Mouse (Mus musculus) lung, postnatal 0 days (tissue): ENCODE results near the gene Zfp385b.

Source experiments
- CTCF ChIP-seq: IDR thresholded peaks from 2 replicates; pipeline ENCODE4 v1.5.1; 2016; ENCODE audit warnings: antibody characterized with exemption, mild to moderate bottlenecking
- EP300 ChIP-seq: IDR thresholded peaks from 2 replicates; pipeline ENCODE4 v1.6.1; 2016; ENCODE audit warnings: antibody characterized with exemption, mild to moderate bottlenecking, control low read depth

GRCm38 (mm10) chr2:77518693-77519092, 300.7 kb downstream of the Zfp385b start:
- TF ChIP-seq EP300 (no peak), CTCF (peak; percentile 39)
